Mouse (Mus musculus): ENCODE results near the gene Tmem201.

- TF ChIP-seq CTCF (IDR thresholded peaks at IDR 0.05; ENCODE audit: control insufficient read depth, insufficient read depth, insufficient replicate concordance, low read depth, low read length) (no peak), POLR2A (IDR thresholded peaks at IDR 0.05; ENCODE audit: control insufficient read depth, low read depth, low read length) (no peak)
Measured at GRCm38 (mm10) chr4:149780565-149781356, 42.9 kb upstream of the Tmem201 start.
